Mouse (Mus musculus) heart, adult 2 months (tissue): ENCODE data around the gene Tmem236.

Experiments
- CTCF ChIP-seq: fragments of 200-600 bp; IDR thresholded peaks from 2 replicates; pipeline ENCODE4 v1.8.1; 2022; ENCODE audit warnings: antibody characterized with exemption, mild to moderate bottlenecking, moderate library complexity
- EP300 ChIP-seq: fragments of 200-500 bp; IDR thresholded peaks from 2 replicates; pipeline ENCODE4 v1.6.1; 2011; ENCODE audit warnings: low read depth, low read length, control low read depth; ENCODE audit not compliant: insufficient read depth
- POLR2A ChIP-seq: fragments of 200-500 bp; IDR thresholded peaks from 2 replicates; pipeline ENCODE4 v1.6.1; 2011; ENCODE audit warnings: mild to moderate bottlenecking, low read depth, low read length, control low read depth; ENCODE audit not compliant: insufficient read depth

DNA sequence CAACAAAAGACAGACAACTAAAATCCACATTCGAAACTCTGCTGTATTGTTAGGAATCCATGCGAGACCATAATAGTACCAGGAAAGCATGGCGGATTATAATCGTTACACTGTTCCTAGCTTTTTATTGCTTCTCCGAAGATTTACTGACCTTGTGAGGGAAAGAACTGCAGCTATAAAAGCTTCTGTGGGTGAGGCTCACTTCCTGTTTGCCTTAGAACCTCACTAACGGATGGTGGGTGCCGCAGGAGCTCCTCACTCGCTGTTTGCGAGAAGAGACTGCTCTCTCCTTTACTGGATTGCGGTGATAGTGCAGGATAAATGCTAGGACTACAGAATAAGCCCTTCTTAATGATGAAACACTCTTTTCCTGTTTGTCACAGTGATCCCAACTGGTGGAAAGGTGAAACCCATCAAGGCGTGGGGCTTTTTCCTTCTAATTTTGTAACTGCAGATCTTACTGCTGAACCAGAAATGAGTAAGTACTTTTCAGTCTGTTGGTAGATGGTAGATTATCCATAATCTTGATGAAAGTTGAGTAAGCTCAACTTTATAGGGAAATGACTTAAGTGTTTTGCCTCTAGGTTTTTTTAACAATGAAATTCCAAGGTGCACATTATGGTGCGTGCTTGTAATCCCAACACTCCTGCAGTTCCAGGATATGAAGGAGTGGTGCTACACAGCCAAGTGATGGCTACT, 43.5 kb upstream of the Tmem236 start:
- no peak for TF ChIP-seq CTCF
- no peak for TF ChIP-seq POLR2A
- TF ChIP-seq EP300, result no peak
